Mouse (Mus musculus): ENCODE data around the gene Clasp2. TPM values are rescaled to one million over a fixed set of nuclear protein-coding genes. Genes with fewer than 3 reads are reported as not detected.

Gene Clasp2
- polyA plus RNA-seq, 1 experiment from 2014 or later = 34.2 TPM

- Histone ChIP-seq H3K36me3 (no peaks in the 10 kb centered on the region), H3K9me3 (replicated peaks) (no peaks in the 10 kb centered on the region), H3K4me3 (no peak overlapping the region), H3K4me1 (replicated peaks) (peaks cover 26% of the 10 kb centered on the region), H3K4me2 (peak overlapping the region; percentile 38; the same call in 1 of the 2 replicates), H3K27me3 (replicated peaks) (no peaks in the 10 kb centered on the region), H3K9ac (no peak overlapping the region), H3K27ac (ENCODE audit: poor library complexity, severe bottlenecking) (no peak overlapping the region)
- ATAC-seq (ENCODE audit: insufficient number of reproducible peaks, low FRiP score) = no peak
- 78% methylated on average over 2 of the region's 2 CpGs for WGBS
Observed at GRCm38 (mm10) chr9:113793966-113794365, 52.7 kb downstream of the Clasp2 start.

- Histone ChIP-seq H3K4me3 (no peak overlapping the region), H3K4me1 (replicated peaks) (peaks cover 31% of the 10 kb centered on the region), H3K9me3 (replicated peaks) (no peaks in the 10 kb centered on the region), H3K9ac (no peak overlapping the region), H3K27me3 (replicated peaks) (no peaks in the 10 kb centered on the region), H3K27ac (ENCODE audit: poor library complexity, severe bottlenecking) (no peak overlapping the region), H3K4me2 (no peak overlapping the region), H3K36me3 (no peaks in the 10 kb centered on the region)
- 61% methylated on average over 5 of the region's 5 CpGs for WGBS
- ATAC-seq (ENCODE audit: insufficient number of reproducible peaks, low FRiP score) = no peak
Observed at GRCm38 (mm10) chr9:113797206-113797605, 55.9 kb downstream of the Clasp2 start.

GRCm38 (mm10) chr9:113800671-113801070 is 59.4 kb downstream of the Clasp2 start:
- peaks cover 28% of the 10 kb centered on the region for H3K4me1 ChIP-seq (replicated peaks)
- ATAC-seq (ENCODE audit: insufficient number of reproducible peaks, low FRiP score) = no peak
- H3K4me3 ChIP-seq = no peak overlapping the region
- no peak overlapping the region for H3K27ac ChIP-seq (ENCODE audit: poor library complexity, severe bottlenecking)
- no peaks in the 10 kb centered on the region for H3K27me3 ChIP-seq (replicated peaks)
- H3K36me3 ChIP-seq = no peaks in the 10 kb centered on the region
- WGBS = 86% methylated on average over 3 of the region's 3 CpGs
- H3K9me3 ChIP-seq (replicated peaks) = no peaks in the 10 kb centered on the region
- H3K4me2 ChIP-seq = no peak overlapping the region
- no peak overlapping the region for H3K9ac ChIP-seq

- no peaks in the 10 kb centered on the region for H3K27me3 ChIP-seq (replicated peaks)
- no peaks in the 10 kb centered on the region for H3K36me3 ChIP-seq
- H3K4me3 ChIP-seq = no peak overlapping the region
- H3K4me2 ChIP-seq = no peak overlapping the region
- no peak for ATAC-seq (ENCODE audit: insufficient number of reproducible peaks, low FRiP score)
- H3K9me3 ChIP-seq (replicated peaks) = no peaks in the 10 kb centered on the region
- H3K27ac ChIP-seq (ENCODE audit: poor library complexity, severe bottlenecking) = peak overlapping the region; percentile 63
- peaks cover 28% of the 10 kb centered on the region for H3K4me1 ChIP-seq (replicated peaks)
- 64% methylated on average over 3 of the region's 3 CpGs for WGBS
- no peak overlapping the region for H3K9ac ChIP-seq
Observed at GRCm38 (mm10) chr9:113802734-113803133, 61.5 kb downstream of the Clasp2 start.

GRCm38 (mm10) chr9:113803751-113804150 is 62.5 kb downstream of the Clasp2 start:
- no peak overlapping the region for H3K27ac ChIP-seq (ENCODE audit: poor library complexity, severe bottlenecking)
- no peak overlapping the region for H3K4me2 ChIP-seq
- 58% methylated on average over 2 of the region's 2 CpGs for WGBS

GRCm38 (mm10) chr9:113805359-113805758 is 64.1 kb downstream of the Clasp2 start:
- H3K27me3 ChIP-seq (replicated peaks) = no peaks in the 10 kb centered on the region
- 93% methylated on average over 1 of the region's 1 CpGs for WGBS
- no peak overlapping the region for H3K4me3 ChIP-seq
- ATAC-seq (ENCODE audit: insufficient number of reproducible peaks, low FRiP score) = no peak
- no peak overlapping the region for H3K4me2 ChIP-seq
- H3K4me1 ChIP-seq (replicated peaks) = peaks cover 13% of the 10 kb centered on the region
- H3K9me3 ChIP-seq (replicated peaks) = no peaks in the 10 kb centered on the region
- no peak overlapping the region for H3K27ac ChIP-seq (ENCODE audit: poor library complexity, severe bottlenecking)
- H3K36me3 ChIP-seq = no peaks in the 10 kb centered on the region
- H3K9ac ChIP-seq = no peak overlapping the region

More at GRCm38 (mm10) chr9:113803751-113804150, 62.5 kb downstream of the Clasp2 start:
- peaks cover 26% of the 10 kb centered on the region for H3K4me1 ChIP-seq (replicated peaks)
- no peaks in the 10 kb centered on the region for H3K27me3 ChIP-seq (replicated peaks)
- no peak overlapping the region for H3K4me3 ChIP-seq
- no peaks in the 10 kb centered on the region for H3K9me3 ChIP-seq (replicated peaks)
- H3K36me3 ChIP-seq = no peaks in the 10 kb centered on the region
- no peak for ATAC-seq (ENCODE audit: insufficient number of reproducible peaks, low FRiP score)
- no peak overlapping the region for H3K9ac ChIP-seq

GRCm38 (mm10) chr9:113811327-113811726 is 70.1 kb downstream of the Clasp2 start:
- no peak overlapping the region for H3K4me2 ChIP-seq
- H3K9ac ChIP-seq = no peak overlapping the region
- H3K4me3 ChIP-seq = no peak overlapping the region
- H3K27ac ChIP-seq (ENCODE audit: poor library complexity, severe bottlenecking) = no peak overlapping the region
- no peak for ATAC-seq (ENCODE audit: insufficient number of reproducible peaks, low FRiP score)
- H3K36me3 ChIP-seq = no peaks in the 10 kb centered on the region
- no peaks in the 10 kb centered on the region for H3K9me3 ChIP-seq (replicated peaks)
- H3K4me1 ChIP-seq (replicated peaks) = 0 out of 2 replicates have a peak, but pooled peaks cover 2% of the 10 kb centered on the region
- WGBS = 73% methylated on average over 1 of the region's 1 CpGs
- no peaks in the 10 kb centered on the region for H3K27me3 ChIP-seq (replicated peaks)

- Histone ChIP-seq H3K9me3 (replicated peaks) (no peaks in the 10 kb centered on the region), H3K9ac (peak overlapping the region; percentile 4), H3K4me2 (peak overlapping the region; percentile 62), H3K27me3 (replicated peaks) (no peaks in the 10 kb centered on the region), H3K27ac (ENCODE audit: poor library complexity, severe bottlenecking) (peak overlapping the region; percentile 58), H3K36me3 (no peaks in the 10 kb centered on the region), H3K4me1 (replicated peaks) (0 out of 2 replicates have a peak, but pooled peaks cover 2% of the 10 kb centered on the region), H3K4me3 (peak overlapping the region; percentile 41)
- ATAC-seq (ENCODE audit: insufficient number of reproducible peaks, low FRiP score) = no peak; the same call in 1 of the 2 replicates
- WGBS = 35% methylated on average over 9 of the region's 9 CpGs
Observed at GRCm38 (mm10) chr9:113811957-113812670, 70.8 kb downstream of the Clasp2 start.

GRCm38 (mm10) chr9:113812671-113813001 is 71.4 kb downstream of the Clasp2 start:
- ATAC-seq (ENCODE audit: insufficient number of reproducible peaks, low FRiP score) = no peak
- no peaks in the 10 kb centered on the region for H3K27me3 ChIP-seq (replicated peaks)
- H3K27ac ChIP-seq (ENCODE audit: poor library complexity, severe bottlenecking) = no peak overlapping the region
- H3K9ac ChIP-seq = peak overlapping the region; percentile 4; the same call in 1 of the 2 replicates
- H3K4me2 ChIP-seq = peak overlapping the region; percentile 62
- 70% methylated on average over 4 of the region's 4 CpGs for WGBS
- H3K4me1 ChIP-seq (replicated peaks) = 0 out of 2 replicates have a peak, but pooled peaks cover 2% of the 10 kb centered on the region
- H3K9me3 ChIP-seq (replicated peaks) = no peaks in the 10 kb centered on the region
- no peaks in the 10 kb centered on the region for H3K36me3 ChIP-seq
- H3K4me3 ChIP-seq = peak overlapping the region; percentile 41

GRCm38 (mm10) chr9:113813086-113813485 is 71.8 kb downstream of the Clasp2 start:
- Histone ChIP-seq H3K9me3 (replicated peaks) (no peaks in the 10 kb centered on the region), H3K27me3 (replicated peaks) (no peaks in the 10 kb centered on the region), H3K9ac (no peak overlapping the region), H3K36me3 (no peaks in the 10 kb centered on the region), H3K4me3 (no peak overlapping the region), H3K4me1 (replicated peaks) (0 out of 2 replicates have a peak, but pooled peaks cover 2% of the 10 kb centered on the region), H3K4me2 (no peak overlapping the region), H3K27ac (ENCODE audit: poor library complexity, severe bottlenecking) (no peak overlapping the region)
- WGBS = 86% methylated on average over 5 of the region's 5 CpGs
- no peak for ATAC-seq (ENCODE audit: insufficient number of reproducible peaks, low FRiP score)

GRCm38 (mm10) chr9:113815836-113816235 is 74.6 kb downstream of the Clasp2 start:
- peaks cover 6% of the 10 kb centered on the region; the same call in 1 of the 2 replicates for H3K4me1 ChIP-seq (replicated peaks)
- no peak overlapping the region for H3K27ac ChIP-seq (ENCODE audit: poor library complexity, severe bottlenecking)
- H3K4me2 ChIP-seq = no peak overlapping the region
- 83% methylated on average over 2 of the region's 2 CpGs for WGBS
- no peaks in the 10 kb centered on the region for H3K27me3 ChIP-seq (replicated peaks)
- no peak overlapping the region for H3K4me3 ChIP-seq
- no peaks in the 10 kb centered on the region for H3K36me3 ChIP-seq
- no peak overlapping the region for H3K9ac ChIP-seq
- no peak for ATAC-seq (ENCODE audit: insufficient number of reproducible peaks, low FRiP score)
- no peaks in the 10 kb centered on the region for H3K9me3 ChIP-seq (replicated peaks)

All from heart, embryonic 12.5 days (tissue).